Mouse (Mus musculus): ENCODE measurements around the gene Tpmt.

Tpmt gene

DNA sequence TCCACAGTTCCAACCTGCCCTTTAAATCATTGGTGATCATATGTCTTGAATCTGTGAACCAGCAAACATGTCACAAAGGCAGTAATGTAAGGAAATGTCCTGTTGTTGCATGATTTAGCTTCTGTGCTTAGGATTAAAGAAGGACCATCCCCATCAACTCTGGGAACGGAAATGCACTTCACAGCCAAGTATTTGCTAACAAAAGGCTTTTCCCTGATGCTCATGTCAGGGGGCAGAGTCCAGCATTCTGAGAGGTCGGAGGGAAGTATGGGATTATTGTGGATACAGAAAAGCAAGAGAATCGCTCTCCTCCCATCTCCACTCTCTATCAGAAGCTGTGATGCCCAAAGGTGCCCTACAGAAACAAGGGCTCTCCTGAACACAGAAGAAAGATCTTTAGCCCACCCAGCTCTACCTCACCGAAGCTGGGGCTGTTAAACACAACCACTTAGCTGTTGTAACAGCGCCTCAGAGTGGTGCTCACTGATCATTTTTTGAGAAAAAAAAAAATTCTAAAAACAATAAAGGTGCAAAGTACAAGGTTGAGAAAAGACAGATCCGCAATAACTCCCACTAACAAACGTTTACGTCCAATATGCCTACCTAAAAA is 2.4 kb downstream of the Tpmt start:
- no peak for DNase-seq

DNA sequence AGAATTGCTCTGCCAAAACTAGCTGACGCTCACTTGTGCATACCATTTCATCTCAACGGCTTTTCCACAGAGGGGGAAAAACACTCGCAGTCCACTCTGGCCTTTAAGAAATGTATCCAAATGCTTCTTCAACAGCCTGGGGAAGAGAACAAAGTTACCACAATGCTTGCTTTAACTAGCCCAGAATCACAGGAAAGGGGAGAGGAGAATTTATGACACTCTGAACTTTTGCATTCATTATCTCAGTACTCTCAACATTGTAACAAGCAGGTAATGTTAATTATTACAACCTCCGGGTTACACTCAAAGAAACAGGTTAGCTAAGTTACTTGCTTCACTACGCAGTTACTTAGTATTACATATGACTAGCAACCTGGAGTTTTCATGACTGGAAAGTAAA is 4.5 kb downstream of the Tpmt start:
- no peak for DNase-seq

DNA sequence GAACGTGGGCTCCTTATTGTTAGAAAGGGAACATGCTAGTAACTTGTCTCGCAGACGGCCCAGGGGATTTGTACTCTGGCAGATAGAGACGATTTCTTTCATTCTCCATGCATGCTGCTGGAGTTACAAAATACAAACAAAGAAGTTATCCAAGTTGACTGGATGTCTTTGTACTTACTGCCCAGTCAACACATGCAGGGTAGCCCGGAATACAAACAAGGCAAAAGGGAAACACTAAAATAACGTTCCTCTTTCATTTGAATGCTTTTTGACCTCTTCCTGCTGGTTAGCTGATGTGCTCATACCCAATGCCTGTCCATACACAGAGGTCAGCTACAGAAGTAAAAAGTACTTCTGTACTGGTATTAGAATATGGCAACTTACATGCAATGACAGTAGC is 6.6 kb downstream of the Tpmt start:
- DNase-seq = no peak

- no peak for DNase-seq
These were observed 10.9 kb downstream of the Tpmt start for GRCm38 (mm10) chr13:47033602-47034001.

GRCm38 (mm10) chr13:47030376-47031107 is 14.0 kb downstream of the Tpmt start:
- DNase-seq = no peak

DNA sequence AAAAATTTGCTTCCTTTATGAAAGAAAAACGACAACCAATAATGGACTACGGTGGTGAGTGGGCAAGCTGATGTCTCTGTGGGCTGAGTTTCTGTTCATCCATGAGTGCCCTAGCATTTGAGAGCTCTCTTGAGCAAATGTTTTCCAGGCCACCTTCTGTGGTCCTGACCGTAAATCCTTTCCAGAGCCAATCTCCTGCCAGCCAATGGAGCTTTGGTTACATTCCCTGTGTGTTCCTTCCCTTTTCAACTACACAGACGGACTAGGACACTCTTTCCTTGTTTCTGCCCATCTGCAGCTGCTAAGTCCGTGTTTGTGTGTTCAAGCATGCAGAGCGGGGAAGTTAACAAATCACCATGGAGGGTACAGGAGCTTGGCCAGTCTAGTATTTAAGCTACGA is 23.7 kb downstream of the Tpmt start:
- DNase-seq = no peak

DNA sequence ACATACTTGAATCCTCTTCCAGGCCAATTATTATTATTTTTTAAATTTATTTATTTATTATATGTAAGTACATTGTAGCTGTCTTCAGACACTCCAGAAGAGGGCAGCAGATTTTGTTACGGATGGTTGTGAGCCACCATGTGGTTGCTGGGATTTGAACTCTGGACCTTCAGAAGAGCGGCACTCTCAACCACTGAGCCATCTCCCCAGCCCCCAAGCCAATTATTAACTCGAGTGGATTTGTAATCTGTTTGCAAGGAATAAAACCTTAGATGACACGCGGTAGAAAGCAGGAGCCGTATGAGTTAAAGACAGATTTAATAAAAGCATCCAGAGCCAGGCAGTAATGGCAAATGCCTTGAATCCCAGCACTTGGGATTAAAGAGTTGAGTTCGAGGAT is 24.8 kb downstream of the Tpmt start:
- no peak for DNase-seq

DNA sequence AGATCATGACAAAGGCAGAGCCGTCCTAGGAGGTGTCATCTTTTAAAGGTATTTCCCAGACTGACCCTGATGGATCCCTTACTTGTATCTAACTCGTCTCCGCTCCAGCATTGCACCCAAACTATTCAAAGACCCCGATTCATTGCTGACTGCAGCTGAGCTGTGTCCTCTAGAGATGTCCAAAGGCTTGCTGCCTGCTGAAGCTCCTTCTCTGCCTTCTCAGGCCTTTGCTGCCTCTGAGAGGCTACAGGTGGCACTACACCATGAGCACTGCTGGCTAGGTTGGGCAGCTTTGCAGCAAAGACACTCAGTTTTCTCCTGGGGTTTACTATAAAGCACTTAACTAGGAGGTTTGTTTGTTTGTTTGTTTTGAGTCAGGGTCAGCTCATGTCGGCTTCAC is 27.3 kb downstream of the Tpmt start:
- DNase-seq = peak; percentile 61 to 74

DNA sequence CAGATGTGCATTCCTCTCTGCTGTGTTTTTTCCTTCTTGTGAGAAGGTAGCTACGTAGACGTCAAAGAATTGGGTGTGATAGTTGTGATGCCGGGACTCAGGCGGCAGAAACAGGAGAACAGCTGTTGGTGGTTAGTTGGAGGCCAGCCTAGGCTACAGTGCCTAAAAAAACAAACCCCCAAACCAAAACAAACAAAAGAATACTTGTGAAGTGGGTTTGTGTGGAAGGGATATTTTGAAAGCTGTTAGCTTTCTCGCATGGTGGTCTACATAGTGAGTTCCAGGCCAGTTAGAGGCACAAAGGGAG is 29.4 kb downstream of the Tpmt start:
- no peak for DNase-seq

DNA sequence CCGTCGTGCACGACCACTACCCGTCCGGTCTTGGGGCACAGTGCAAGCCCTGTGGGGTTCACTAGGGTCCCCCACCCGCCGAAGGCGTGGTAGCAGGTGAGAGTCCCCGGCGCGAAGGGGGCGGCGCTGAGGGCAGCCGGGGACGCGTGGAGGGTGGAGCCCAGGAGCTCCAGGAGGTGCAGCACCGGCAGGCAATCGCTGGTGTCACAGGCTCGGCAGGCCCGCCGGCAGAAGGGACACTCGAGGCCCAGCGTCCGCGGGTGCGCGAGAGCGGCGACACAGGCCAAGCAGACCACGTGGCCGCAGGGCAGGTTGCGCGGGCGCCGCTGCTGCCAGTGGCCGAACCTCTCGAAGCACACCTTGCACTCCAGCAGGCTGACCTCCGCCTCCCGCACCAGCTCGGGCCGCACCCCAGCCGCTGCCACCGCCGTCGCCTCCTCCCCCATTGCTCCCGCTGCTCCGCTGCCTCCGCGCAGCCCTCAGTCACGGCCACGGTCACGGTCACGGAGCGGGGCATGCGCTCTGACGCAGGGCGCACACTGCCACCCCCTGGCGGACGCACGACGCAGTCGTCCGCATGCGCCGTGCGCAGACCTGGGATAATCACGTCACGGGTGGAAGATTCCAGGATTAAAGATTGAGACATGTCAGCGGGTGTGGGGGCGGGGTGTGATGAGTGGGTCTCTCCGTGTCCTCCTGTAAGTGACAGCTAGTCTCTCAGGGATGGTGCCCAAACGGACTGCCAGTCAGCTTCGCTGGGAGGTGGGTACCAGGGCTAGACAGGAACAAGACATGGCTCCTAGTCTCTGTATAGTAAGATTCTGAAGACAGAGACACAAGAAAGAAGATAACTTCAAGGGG is 30.0 kb downstream of the Tpmt start, which contains the start of gene Nhlrc1:
Gene Nhlrc1 (minus strand): TSS at position 517 of the 861 bp plus-strand sequence.
- DNase-seq = peak; percentile 80 to 82

DNA sequence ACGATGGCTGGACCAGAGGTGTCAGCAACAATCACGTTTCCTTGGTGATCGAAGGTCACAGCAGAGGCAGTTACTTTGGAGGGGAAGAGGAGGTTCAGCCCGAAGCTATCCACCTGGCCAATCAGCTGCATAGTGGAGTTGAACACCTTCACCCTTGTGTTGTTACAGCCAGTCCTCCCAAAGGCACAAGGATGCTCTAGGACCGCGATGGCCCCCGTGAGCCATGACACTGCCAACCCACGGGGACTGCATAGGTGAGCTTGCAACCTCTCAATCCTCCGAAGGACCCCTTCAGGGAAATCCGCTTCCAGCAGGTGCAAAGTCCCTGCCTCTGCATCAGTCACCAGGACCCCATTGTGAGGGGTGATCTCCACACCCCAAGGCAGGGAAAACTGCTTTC is 30.8 kb downstream of the Tpmt start:
- DNase-seq = no peak

GRCm38 (mm10) chr13:47001590-47001989 is 42.9 kb downstream of the Tpmt start:
- DNase-seq = no peak

DNA sequence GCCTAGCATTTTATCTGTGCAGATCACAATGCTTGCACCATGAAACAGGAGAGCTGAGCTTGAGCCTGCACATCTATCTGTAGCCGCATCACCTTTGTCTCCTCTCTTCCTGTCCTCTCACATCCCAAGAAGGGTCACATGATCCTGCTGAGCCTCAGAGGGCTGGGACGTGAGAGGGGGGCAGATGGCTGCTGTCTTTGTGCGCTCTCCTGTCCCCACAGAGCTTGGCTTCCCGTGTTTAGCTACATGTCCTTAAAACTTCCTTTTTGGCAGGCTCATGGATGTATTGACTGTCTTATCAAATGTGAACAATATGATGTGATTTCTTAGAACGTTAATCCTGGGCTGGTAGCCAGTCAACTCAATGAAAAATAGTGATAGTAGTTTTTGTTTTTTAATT is 45.0 kb downstream of the Tpmt start:
- DNase-seq = peak in 1 of 2 experiments; percentile 71

GRCm38 (mm10) chr13:46997355-46997754 is 47.2 kb downstream of the Tpmt start:
- no peak for DNase-seq

GRCm38 (mm10) chr13:46993274-46993551 is 51.3 kb downstream of the Tpmt start:
- no peak for DNase-seq

DNA sequence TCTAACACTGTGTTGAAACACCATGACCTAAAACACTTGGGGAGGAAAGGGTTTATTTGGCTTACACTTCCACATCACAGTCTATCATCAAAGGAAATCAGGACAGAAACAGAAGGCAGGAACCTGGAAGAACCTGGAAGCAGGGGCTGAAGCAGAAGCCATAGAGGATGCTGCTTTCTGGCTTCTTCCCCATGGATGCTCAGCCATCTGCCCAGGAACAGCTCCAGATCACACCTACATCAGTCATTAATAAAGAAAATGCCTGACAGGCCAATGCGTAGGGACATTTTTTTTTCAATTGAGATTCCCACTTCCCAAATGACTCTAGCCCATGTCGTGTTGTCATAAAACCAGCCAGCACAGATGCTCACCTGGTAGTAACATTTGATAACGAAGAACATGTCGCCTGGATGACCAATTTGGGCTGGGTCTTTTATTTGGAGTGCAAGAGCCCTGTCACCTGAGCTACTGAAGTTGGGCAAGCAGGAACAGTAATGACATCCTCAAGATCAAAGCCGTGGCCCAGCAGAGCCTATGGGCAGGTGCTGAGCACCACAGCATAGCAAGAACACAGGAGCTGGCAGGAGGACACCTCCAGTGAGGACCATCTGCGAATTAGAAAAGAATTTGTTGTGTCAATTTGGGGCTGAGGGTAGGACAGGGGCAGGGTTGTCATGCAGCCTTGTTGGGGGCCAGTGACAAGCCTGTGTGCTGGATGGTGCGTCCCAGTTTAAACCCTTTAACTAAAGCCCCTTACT is 51.8 kb downstream of the Tpmt start:
- DNase-seq = no peak

DNA sequence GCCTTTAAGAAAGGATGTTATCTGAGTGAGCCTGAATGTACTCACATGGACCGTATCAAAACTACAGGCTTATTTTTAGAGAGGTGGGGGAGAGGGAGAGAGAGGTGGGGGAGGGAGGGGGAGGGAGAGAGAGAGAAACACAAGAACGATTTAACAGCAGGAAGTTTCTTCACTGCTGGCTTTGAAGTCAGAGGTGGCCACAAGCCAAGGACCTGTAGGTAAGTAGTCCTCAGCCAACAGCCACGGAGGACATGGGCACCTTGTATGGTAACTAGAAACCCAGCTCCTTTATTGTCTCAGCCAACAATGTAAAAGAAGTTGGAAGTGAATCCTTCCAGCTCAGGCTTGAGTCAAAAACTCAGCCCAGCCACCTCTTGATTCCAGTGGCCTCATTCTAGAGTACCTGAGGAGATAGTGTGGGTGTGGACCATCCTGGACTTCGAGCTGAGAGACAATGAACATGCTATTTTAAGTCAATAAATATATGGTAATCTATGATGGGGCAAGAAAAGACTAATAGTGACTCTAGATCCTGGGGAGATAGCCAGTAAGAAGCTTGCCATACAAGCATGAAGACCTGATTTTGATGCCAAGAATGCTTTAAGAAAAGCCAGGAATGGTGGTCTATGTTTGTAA is 54.0 kb downstream of the Tpmt start:
- DNase-seq = peak; percentile 38 to 63

DNA sequence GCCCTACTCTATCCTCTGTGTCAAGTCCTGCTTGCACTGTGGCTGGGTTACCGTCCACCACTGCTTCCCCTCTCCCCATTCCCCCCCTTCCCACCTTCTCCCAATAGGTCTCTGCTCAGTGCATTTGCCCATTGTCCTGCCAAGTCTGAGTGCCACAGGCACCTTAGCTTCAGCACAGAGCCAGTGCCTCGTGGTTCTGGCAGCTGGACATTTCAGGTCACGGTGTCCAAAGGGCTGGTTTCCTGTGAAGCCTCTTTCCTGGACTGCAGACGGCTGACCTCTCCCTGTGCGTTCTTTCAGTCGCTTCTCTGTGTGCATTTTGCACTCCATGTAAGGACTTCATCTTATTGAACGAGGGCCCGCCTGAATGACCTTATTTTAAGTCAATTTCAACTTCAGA is 56.6 kb downstream of the Tpmt start:
- no peak for DNase-seq

DNA sequence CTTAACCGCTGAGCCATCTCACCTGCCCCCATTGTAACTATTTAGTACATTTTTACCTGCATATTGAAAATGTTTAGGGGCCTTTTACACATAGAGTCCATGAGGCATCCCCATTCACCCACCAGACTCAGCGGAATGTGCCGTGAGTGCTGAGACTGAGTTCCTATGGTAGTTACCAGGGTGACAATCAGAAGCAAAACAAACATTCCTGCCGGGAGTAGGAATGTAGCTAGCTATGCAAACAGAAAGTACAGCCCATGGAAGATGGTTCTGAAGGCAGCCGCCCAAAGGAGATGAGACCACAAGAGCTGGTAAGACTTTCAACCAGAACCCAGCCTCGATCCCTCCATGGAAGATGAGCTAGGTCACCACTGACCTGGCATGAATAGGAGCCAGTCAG is 58.3 kb downstream of the Tpmt start:
- no peak for DNase-seq

- DNase-seq = no peak
These were observed 60.7 kb downstream of the Tpmt start for GRCm38 (mm10) chr13:46983878-46984277.

- peak; percentile 31 to 40 for DNase-seq
These were observed 64.6 kb downstream of the Tpmt start for GRCm38 (mm10) chr13:46979836-46980490.

- DNase-seq = no peak
These were observed 68.0 kb downstream of the Tpmt start for GRCm38 (mm10) chr13:46976532-46976931.
